Mouse (Mus musculus): ENCODE data around the gene Olfr1389.
A peak's percentile ranks its signal among the peaks of the same experiment; 100 is the strongest.

DNA sequence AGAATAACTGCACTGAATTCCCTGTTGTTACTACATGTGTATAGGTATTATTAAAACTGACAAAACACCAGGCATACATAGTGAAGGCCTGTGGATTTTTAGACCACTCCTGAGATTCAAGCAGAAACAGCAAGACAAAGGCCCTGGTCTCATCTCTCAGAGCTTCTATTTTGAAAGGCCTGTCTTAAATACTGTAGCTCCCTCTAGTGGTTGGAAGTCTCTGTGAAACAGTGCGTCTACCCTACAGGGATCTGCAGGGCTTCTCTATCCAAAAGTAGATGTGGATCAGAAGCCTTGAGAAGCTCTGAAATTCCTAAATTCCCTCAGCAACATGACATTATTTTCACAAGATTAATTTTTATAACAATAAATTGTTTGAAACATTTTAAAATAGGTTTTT lies 12.3 kb upstream of the Olfr1389 start:
- TF ChIP-seq CTCF (IDR thresholded peaks at IDR 0.05) (peak; percentile 48), EP300 (IDR thresholded peaks at IDR 0.05) (no peak)

Measured in lung, postnatal 0 days (tissue).